Mouse (Mus musculus) heart, embryonic 15.5 days (tissue): Measurements from ENCODE around the gene Ambra1. TPM values are rescaled to one million over a fixed set of nuclear protein-coding genes. Genes with fewer than 3 reads are reported as not detected.

Source experiments
- ATAC-seq: fragments of 200-750 bp; cut with Nextera tagmentation; replicated peaks from 2 replicates; pipeline ENCODE4 v1.8.0; 2017; ENCODE audit warnings: low read depth, moderate TSS enrichment; ENCODE audit not compliant: insufficient number of reproducible peaks, insufficient read depth, low FRiP score
- H3K27ac ChIP-seq: fragments of 300-500 bp; sonication (generic); 2 replicates; pipeline ENCODE4 v1.5.1; 2015; ENCODE audit warnings: mild to moderate bottlenecking, inconsistent platforms
- H3K27me3 ChIP-seq: fragments of 300-500 bp; sonication (generic); 2 replicates; pipeline ENCODE4 v1.6.1; 2015; ENCODE audit warnings: inconsistent platforms
- H3K36me3 ChIP-seq: fragments of 300-500 bp; sonication (generic); 2 replicates; pipeline ENCODE4 v1.6.1; 2015; ENCODE audit warnings: mild to moderate bottlenecking, inconsistent platforms
- H3K4me1 ChIP-seq: fragments of 300-500 bp; sonication (generic); replicated peaks from 2 replicates; pipeline ENCODE4 v1.6.1; 2015; ENCODE audit warnings: inconsistent platforms
- H3K4me2 ChIP-seq: fragments of 300-500 bp; sonication (generic); 2 replicates; pipeline ENCODE4 v1.6.1; 2015; ENCODE audit warnings: inconsistent platforms, mild to moderate bottlenecking, moderate library complexity
- H3K4me3 ChIP-seq: fragments of 300-500 bp; sonication (generic); 2 replicates; pipeline ENCODE4 v1.5.1; 2015; ENCODE audit warnings: mild to moderate bottlenecking, inconsistent platforms
- H3K9ac ChIP-seq: fragments of 300-500 bp; sonication (generic); 2 replicates; pipeline ENCODE4 v1.6.1; 2015; ENCODE audit warnings: mild to moderate bottlenecking, inconsistent platforms
- H3K9me3 ChIP-seq: fragments of 300-500 bp; sonication (generic); replicated peaks from 2 replicates; pipeline ENCODE4 v1.6.1; 2016; ENCODE audit warnings: inconsistent platforms
- WGBS: fragments of 180-500 bp; shearing (Covaris S2); methylation state at CpG from one replicate; pipeline ENCODE4 v1.1.7; 2015; ENCODE audit warnings: mixed read lengths; 5-methylcytosine and 5-hydroxymethylcytosine counted together
- polyA plus RNA-seq: library from polyadenylated mRNA; unstranded; fragments of >200 nt; fragmentation: Nextera tagmentation; extraction: Ambion mirVana; gene quantifications from 2 replicates; pipeline ENCODE4 v1.2.1, GENCODE M21; 2015

Gene Ambra1
- polyA plus RNA-seq, 1 experiment from 2014 or later = 8.6 TPM

DNA sequence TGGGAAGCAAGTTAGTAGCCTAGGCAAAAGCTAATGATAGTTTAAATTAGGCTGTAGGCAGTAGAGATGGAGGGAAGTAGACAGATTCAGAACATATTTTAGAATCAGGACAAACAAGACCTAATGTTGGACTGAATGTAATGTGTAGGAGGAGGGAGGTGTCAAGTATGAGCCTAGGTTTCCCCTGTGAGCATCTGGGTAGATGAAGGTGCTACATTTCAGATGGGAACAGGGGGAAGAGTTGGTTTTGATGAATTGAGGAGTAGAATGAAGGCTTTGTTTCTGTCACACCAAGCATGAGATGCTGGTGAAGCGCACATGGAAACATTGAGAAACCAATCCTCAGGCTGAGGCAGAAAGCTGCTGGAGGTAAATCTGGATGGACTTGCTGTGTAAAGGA is 9.7 kb downstream of the Ambra1 start:
- Histone ChIP-seq H3K4me1 (0 out of 2 replicates have a peak, but pooled peaks cover 5% of the 10 kb centered on the region), H3K4me2 (no peak overlapping the region), H3K27ac (no peak overlapping the region), H3K36me3 (no peaks in the 10 kb centered on the region), H3K4me3 (no peak overlapping the region), H3K9ac (no peak overlapping the region), H3K27me3 (no peaks in the 10 kb centered on the region), H3K9me3 (no peaks in the 10 kb centered on the region)
- 95% methylated on average over 1 of the region's 1 CpGs for WGBS
- ATAC-seq = no peak

DNA sequence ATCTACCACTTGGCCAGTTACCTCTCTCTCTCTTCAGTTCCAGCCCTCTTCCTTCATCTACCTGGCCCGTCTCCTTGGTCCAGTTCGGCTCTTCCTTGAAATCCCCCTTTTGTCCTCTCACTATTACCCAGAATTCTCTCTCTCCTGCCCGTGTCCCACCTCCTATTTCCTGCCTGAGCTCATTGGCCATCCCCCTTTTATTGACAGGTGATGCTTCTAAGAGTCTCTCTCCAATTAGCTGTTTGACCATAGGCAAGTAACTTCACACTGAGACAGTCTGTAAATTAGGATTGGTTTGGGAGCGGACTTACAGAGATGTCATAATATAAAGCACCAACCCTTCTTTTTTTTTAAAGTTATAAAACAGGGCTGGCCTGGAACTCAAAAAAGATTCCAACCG is 14.8 kb downstream of the Ambra1 start:
- Histone ChIP-seq H3K9ac (no peak overlapping the region), H3K4me3 (no peak overlapping the region), H3K27ac (no peak overlapping the region), H3K27me3 (no peaks in the 10 kb centered on the region), H3K36me3 (no peaks in the 10 kb centered on the region), H3K9me3 (no peaks in the 10 kb centered on the region), H3K4me1 (peaks cover 2% of the 10 kb centered on the region; the same call in 1 of the 2 replicates), H3K4me2 (no peak overlapping the region)
- 92% methylated on average over 5 of the region's 5 CpGs for WGBS
- ATAC-seq = no peak

DNA sequence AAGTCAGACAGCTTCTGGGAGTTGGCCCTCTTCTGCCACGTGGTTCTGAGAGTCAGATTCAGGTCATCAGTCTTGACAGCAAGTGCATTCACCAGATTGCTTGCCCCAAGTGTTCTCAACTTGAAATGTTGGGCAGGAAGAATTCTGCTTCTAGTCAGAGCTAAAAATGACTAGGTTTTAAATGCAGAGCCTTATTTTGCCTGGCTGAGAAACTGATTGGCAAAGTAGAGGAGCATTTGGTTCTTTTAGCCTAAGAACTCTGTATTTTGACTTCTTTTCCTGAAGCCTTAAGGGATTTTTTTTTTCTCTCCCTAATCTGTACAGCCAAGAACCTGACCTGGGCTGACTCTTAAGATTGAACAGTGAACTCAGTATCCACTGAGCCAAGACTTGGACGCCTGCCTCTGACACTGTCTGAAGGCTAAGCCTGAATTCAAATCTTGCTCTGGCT is 19.9 kb downstream of the Ambra1 start:
- WGBS = 47% methylated on average over 2 of the region's 2 CpGs
- H3K27me3 ChIP-seq = no peaks in the 10 kb centered on the region
- ATAC-seq = no peak
- peaks cover 10% of the 10 kb centered on the region for H3K4me1 ChIP-seq
- H3K27ac ChIP-seq = peak overlapping the region; percentile 35; the same call in 1 of the 2 replicates
- no peak overlapping the region for H3K4me3 ChIP-seq
- no peak overlapping the region for H3K9ac ChIP-seq
- H3K9me3 ChIP-seq = no peaks in the 10 kb centered on the region
- H3K36me3 ChIP-seq = no peaks in the 10 kb centered on the region
- no peak overlapping the region for H3K4me2 ChIP-seq

DNA sequence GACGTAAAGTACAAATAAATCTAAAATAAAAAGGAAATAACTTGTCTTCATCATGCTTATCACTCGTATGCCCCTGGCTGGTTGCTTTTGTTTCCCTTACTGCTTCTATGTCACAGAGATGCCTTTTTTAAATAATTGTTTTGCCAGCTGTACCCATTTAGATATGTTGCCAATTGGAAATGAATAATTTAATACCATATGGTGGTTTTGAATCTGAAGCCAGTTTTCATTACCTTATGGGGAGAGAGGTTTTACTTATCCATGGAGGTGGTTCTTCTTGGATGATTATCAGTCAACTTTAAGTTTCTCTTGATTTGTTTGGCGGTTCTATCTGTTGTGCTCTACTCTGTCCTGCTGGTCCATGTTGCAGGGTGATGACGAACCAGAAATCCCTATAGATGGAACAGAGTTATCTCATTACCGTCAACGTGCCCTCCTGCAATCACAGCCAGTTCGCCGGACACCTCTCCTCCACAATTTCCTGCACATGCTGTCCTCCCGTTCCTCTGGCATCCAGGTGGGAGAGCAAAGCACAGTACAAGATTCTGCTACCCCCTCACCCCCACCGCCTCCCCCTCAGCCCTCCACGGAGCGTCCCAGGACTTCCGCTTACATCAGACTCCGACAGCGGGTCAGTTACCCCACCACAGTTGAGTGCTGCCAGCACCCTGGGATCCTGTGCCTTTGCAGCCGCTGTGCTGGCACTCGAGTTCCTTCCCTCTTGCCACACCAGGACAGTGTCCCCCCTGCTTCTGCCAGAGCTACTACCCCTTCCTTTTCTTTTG is 42.2 kb downstream of the Ambra1 start:
- Histone ChIP-seq H3K9me3 (no peaks in the 10 kb centered on the region), H3K4me1 (0 out of 2 replicates have a peak, but pooled peaks cover 3% of the 10 kb centered on the region), H3K4me3 (no peak overlapping the region), H3K27me3 (no peaks in the 10 kb centered on the region), H3K9ac (no peak overlapping the region), H3K4me2 (no peak overlapping the region), H3K36me3 (peaks cover 36% of the 10 kb centered on the region), H3K27ac (no peak overlapping the region)
- 83% methylated on average over 17 of the region's 17 CpGs for WGBS
- ATAC-seq = no peak

DNA sequence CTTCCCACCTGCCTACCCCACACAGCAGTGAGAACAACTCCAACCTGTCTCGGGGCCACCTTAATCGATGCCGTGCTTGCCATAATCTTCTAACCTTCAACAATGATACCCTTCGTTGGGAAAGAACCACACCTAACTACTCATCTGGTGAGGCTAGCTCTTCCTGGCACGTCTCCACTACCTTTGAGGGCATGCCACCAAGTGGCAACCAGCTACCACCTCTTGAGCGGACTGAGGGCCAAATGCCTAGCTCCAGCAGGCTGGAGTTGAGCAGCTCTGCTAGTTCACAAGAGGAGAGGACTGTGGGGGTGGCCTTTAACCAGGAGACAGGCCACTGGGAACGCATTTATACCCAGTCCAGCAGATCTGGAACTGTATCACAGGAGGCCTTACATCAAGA is 43.4 kb downstream of the Ambra1 start:
- Histone ChIP-seq H3K27me3 (no peaks in the 10 kb centered on the region), H3K4me1 (0 out of 2 replicates have a peak, but pooled peaks cover 3% of the 10 kb centered on the region), H3K9me3 (no peaks in the 10 kb centered on the region), H3K27ac (no peak overlapping the region), H3K9ac (no peak overlapping the region), H3K4me2 (no peak overlapping the region), H3K4me3 (no peak overlapping the region), H3K36me3 (peaks cover 28% of the 10 kb centered on the region)
- ATAC-seq = no peak
- WGBS = 90% methylated on average over 7 of the region's 7 CpGs

DNA sequence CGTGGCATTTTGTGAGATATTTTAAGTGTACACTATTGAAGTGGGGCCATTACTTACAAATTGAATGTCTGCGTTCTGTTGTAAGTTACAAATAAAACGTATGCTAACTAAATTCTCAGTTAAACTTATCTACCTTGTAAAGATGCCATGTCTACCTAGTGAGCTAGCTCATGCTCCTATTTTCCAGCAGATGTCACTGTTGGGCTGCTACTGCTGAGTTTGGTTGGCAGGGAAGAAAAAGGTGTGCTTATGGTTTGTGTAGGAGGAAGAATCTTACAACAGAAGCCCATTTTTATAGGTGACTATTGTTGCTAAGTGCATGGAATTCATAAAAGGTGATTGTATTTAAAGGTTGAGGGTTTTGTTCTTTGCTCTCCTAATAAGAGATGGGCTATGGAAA is 49.2 kb downstream of the Ambra1 start:
- no peak for ATAC-seq
- Histone ChIP-seq H3K9ac (no peak overlapping the region), H3K9me3 (no peaks in the 10 kb centered on the region), H3K27ac (no peak overlapping the region), H3K27me3 (no peaks in the 10 kb centered on the region), H3K4me3 (no peak overlapping the region), H3K36me3 (no peaks in the 10 kb centered on the region), H3K4me1 (0 out of 2 replicates have a peak, but pooled peaks cover 3% of the 10 kb centered on the region), H3K4me2 (no peak overlapping the region)
- WGBS = 68% methylated on average over 3 of the region's 3 CpGs

DNA sequence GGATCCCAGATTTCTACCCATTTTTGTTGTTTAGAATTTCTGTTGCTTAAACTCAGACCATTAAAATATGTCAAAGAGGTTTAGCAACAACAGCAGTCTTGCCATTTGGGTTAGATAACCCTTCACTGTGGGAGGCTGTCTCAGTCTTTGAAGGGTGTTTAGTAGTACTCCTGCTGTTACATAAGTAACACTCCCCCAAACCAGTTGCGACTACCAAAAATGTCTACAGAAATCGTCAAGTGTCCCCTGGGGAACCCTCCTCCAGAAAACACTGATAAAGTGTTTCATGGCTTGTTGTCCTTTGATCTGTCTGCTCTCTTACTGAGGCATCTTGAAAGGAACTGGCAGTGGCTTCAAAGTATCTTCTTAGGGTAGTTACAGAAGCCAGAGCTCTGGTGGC is 61.7 kb downstream of the Ambra1 start:
- 24% methylated on average over 2 of the region's 2 CpGs for WGBS
- Histone ChIP-seq H3K27me3 (no peaks in the 10 kb centered on the region), H3K9me3 (no peaks in the 10 kb centered on the region), H3K36me3 (no peaks in the 10 kb centered on the region), H3K4me3 (no peak overlapping the region), H3K9ac (no peak overlapping the region), H3K4me1 (peaks cover 24% of the 10 kb centered on the region), H3K27ac (no peak overlapping the region), H3K4me2 (no peak overlapping the region)
- ATAC-seq = no peak

DNA sequence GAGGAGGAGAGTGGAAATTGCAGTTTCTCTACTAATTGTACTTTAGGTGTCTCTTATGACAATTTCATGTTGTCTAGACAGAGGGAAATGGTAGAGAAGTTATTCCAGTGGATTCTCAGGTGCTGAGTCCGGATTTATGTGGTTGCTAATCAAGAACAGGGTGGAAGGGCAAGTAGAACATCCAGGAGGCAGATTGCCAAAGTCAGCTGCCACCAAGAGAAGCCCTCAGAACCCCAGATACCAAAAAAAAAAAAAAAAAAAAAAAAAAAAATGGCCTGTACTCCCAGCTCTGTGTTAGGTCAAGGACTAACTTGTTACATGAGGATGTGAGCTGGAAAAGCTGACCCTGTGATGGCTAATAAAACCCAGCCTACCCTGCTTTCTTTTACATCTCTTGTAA is 62.4 kb downstream of the Ambra1 start:
- no peaks in the 10 kb centered on the region for H3K36me3 ChIP-seq
- H3K27me3 ChIP-seq = no peaks in the 10 kb centered on the region
- no peak overlapping the region for H3K4me3 ChIP-seq
- H3K27ac ChIP-seq = no peak overlapping the region
- H3K4me2 ChIP-seq = no peak overlapping the region
- H3K9ac ChIP-seq = no peak overlapping the region
- WGBS = 75% methylated on average over 1 of the region's 1 CpGs
- H3K9me3 ChIP-seq = no peaks in the 10 kb centered on the region
- H3K4me1 ChIP-seq = peaks cover 24% of the 10 kb centered on the region
- ATAC-seq = no peak

DNA sequence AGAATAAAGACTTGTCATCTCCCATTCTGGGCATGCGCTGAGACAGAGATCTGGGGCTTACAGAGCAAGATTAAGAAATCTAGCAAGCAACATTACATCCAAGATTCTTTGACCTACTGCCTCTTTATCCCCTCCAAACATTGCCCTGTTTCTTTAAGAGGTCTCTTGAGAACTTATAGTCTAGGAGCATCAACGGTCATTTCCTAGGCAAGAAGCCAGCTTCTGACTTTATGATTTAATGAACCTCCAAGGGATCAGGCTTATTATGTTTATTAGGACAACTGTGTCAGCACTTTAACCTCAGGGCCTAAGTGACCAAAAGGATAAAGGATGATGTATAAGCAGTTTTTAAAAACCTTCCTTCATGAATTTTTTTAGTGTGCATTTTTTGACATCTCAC is 64.5 kb downstream of the Ambra1 start:
- Histone ChIP-seq H3K4me2 (no peak overlapping the region), H3K27ac (no peak overlapping the region), H3K27me3 (no peaks in the 10 kb centered on the region), H3K4me1 (peaks cover 8% of the 10 kb centered on the region), H3K36me3 (no peaks in the 10 kb centered on the region), H3K4me3 (no peak overlapping the region), H3K9ac (no peak overlapping the region), H3K9me3 (no peaks in the 10 kb centered on the region)
- 50% methylated on average over 2 of the region's 2 CpGs for WGBS
- no peak for ATAC-seq

DNA sequence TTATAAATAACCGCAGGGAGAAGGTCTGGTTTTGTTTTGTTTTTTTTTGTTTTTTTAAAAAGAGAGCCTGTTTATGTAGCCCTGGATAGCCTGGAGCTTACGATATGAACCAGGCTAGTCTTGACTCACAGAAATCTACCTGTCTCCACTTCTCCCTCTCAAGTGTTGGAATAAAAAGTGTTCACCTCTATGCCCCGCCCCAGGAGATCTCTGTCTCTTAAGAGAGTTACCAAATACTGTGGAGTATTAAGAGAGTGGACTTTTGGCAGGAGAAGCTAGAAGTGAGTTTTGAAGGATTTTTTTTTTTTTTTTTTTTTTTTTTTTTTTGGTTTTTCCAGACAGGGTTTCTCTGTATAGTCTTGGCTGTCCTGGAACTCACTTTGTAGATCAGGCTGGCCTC is 65.2 kb downstream of the Ambra1 start:
- no peak overlapping the region for H3K9ac ChIP-seq
- H3K4me3 ChIP-seq = no peak overlapping the region
- no peaks in the 10 kb centered on the region for H3K36me3 ChIP-seq
- WGBS = 87% methylated on average over 3 of the region's 3 CpGs
- H3K27me3 ChIP-seq = no peaks in the 10 kb centered on the region
- no peak for ATAC-seq
- peaks cover 8% of the 10 kb centered on the region for H3K4me1 ChIP-seq
- no peak overlapping the region for H3K4me2 ChIP-seq
- H3K9me3 ChIP-seq = no peaks in the 10 kb centered on the region
- no peak overlapping the region for H3K27ac ChIP-seq

DNA sequence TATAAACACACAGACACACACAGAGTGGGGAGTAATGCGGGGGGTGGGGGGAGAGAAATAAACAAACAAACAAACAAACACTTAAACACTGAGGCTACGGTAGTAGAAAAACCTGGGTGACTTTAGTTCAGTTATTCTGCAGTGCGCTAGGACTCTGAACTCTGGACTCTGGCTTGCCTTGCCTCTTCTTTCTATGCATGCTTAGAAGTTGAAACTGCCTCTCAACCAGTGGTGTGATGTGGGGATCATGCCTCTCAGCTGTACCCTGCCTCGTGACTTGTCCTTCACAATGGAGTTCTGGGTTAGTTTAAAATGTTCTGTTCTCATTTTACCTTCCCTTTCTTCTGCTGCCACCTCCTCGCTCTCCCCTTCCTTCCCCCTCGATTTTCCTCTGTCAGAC is 81.5 kb downstream of the Ambra1 start:
- H3K9ac ChIP-seq = no peak overlapping the region
- no peak overlapping the region for H3K27ac ChIP-seq
- 89% methylated on average over 6 of the region's 6 CpGs for WGBS
- no peak for ATAC-seq
- peaks cover 6% of the 10 kb centered on the region; the same call in 1 of the 2 replicates for H3K36me3 ChIP-seq
- H3K27me3 ChIP-seq = no peaks in the 10 kb centered on the region
- no peak overlapping the region for H3K4me3 ChIP-seq
- H3K9me3 ChIP-seq = no peaks in the 10 kb centered on the region
- H3K4me1 ChIP-seq = no peaks in the 10 kb centered on the region
- no peak overlapping the region for H3K4me2 ChIP-seq

DNA sequence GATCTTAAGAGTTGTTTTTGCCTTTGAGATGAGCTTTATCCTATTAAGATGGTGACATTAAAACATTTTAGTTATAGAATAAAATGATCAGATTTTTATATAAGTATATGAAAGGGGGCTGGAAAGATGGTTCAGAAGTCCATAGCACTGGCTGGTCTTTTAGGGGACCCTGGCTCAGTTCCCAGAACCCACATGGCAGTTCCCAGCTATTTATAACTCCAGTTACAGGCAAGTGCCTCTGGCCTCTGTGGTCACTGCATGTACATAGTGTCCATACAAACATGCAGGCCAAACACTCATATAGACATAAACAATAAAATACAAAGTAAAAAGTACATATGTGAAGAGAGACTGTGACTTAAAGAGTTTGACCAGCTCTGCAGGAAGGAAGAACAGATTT is 86.8 kb downstream of the Ambra1 start:
- no peak overlapping the region for H3K4me2 ChIP-seq
- H3K9ac ChIP-seq = no peak overlapping the region
- no peak for ATAC-seq
- no peaks in the 10 kb centered on the region for H3K27me3 ChIP-seq
- no peaks in the 10 kb centered on the region for H3K36me3 ChIP-seq
- no peak overlapping the region for H3K4me3 ChIP-seq
- H3K27ac ChIP-seq = 0 out of 2 replicates have a peak overlapping the region, but pooled peaks have one; percentile 22
- H3K9me3 ChIP-seq = no peaks in the 10 kb centered on the region
- H3K4me1 ChIP-seq = no peaks in the 10 kb centered on the region; the same call in 1 of the 2 replicates
